Mouse (Mus musculus): Measurements from ENCODE around the gene Olfr1148. TPM values are rescaled to one million over a fixed set of nuclear protein-coding genes. Genes with fewer than 3 reads are reported as not detected.

The Olfr1148 gene
- not detected for polyA plus RNA-seq (2014; fragmentation: Illumina TruSeq; extraction: RNeasy Lipid Tissue Mini Kit (QIAGEN cat#74804); ENCODE audit: low read depth, low replicate concordance)

GRCm38 (mm10) chr2:87830233-87830632 lies at the start of gene Olfr1148:
Gene Olfr1148, plus strand, starts transcription at chr2:87830533.

GRCm38 (mm10) chr2:87800292-87800691 lies 30.0 kb upstream of the Olfr1148 start, which contains the start of gene Olfr1143:
Gene Olfr1143, plus strand, starts transcription at chr2:87800592.

GRCm38 (mm10) chr2:87809522-87809921 lies 20.8 kb upstream of the Olfr1148 start, which contains the start of gene Olfr1145:
Gene Olfr1145, plus strand, starts transcription at chr2:87809822.

GRCm38 (mm10) chr2:87843693-87844092 lies 13.4 kb downstream of the Olfr1148 start, which contains the start of gene Olfr1150-ps1:
Gene Olfr1150-ps1, plus strand, starts transcription at chr2:87843993.

GRCm38 (mm10) chr2:87855562-87855961 lies 25.2 kb downstream of the Olfr1148 start, which contains the start of gene Olfr1151:
Gene Olfr1151, plus strand, starts transcription at chr2:87855862.

GRCm38 (mm10) chr2:87866192-87866591 lies 35.9 kb downstream of the Olfr1148 start, which contains the start of gene Olfr1152:
Gene Olfr1152, plus strand, starts transcription at chr2:87866492.

Other genes with a start within 250 kb of the Olfr1148 start
- gene Olfr1130, start 224.3 kb upstream of the Olfr1148 start, polyA plus RNA-seq (2014; fragmentation: Illumina TruSeq; extraction: RNeasy Lipid Tissue Mini Kit (QIAGEN cat#74804); ENCODE audit: low read depth, low replicate concordance): not detected
- gene Olfr1131, start 203.4 kb upstream of the Olfr1148 start, polyA plus RNA-seq (2014; fragmentation: Illumina TruSeq; extraction: RNeasy Lipid Tissue Mini Kit (QIAGEN cat#74804); ENCODE audit: low read depth, low replicate concordance): not detected
- not detected for gene Olfr1132, start 193.0 kb upstream of the Olfr1148 start, polyA plus RNA-seq (2014; fragmentation: Illumina TruSeq; extraction: RNeasy Lipid Tissue Mini Kit (QIAGEN cat#74804); ENCODE audit: low read depth, low replicate concordance)
- gene Olfr1133, start 183.2 kb upstream of the Olfr1148 start, polyA plus RNA-seq (2014; fragmentation: Illumina TruSeq; extraction: RNeasy Lipid Tissue Mini Kit (QIAGEN cat#74804); ENCODE audit: low read depth, low replicate concordance): not detected
- gene Olfr1134, start 172.1 kb upstream of the Olfr1148 start, polyA plus RNA-seq (2014; fragmentation: Illumina TruSeq; extraction: RNeasy Lipid Tissue Mini Kit (QIAGEN cat#74804); ENCODE audit: low read depth, low replicate concordance): not detected
- not detected for gene Olfr1135, start 156.9 kb upstream of the Olfr1148 start, polyA plus RNA-seq (2014; fragmentation: Illumina TruSeq; extraction: RNeasy Lipid Tissue Mini Kit (QIAGEN cat#74804); ENCODE audit: low read depth, low replicate concordance)
- not detected for gene Olfr1136, start 136.6 kb upstream of the Olfr1148 start, polyA plus RNA-seq (2014; fragmentation: Illumina TruSeq; extraction: RNeasy Lipid Tissue Mini Kit (QIAGEN cat#74804); ENCODE audit: low read depth, low replicate concordance)
- not detected for gene Olfr1137, start 117.4 kb upstream of the Olfr1148 start, polyA plus RNA-seq (2014; fragmentation: Illumina TruSeq; extraction: RNeasy Lipid Tissue Mini Kit (QIAGEN cat#74804); ENCODE audit: low read depth, low replicate concordance)
- gene Olfr1138, start 90.6 kb upstream of the Olfr1148 start, polyA plus RNA-seq (2014; fragmentation: Illumina TruSeq; extraction: RNeasy Lipid Tissue Mini Kit (QIAGEN cat#74804); ENCODE audit: low read depth, low replicate concordance): not detected
- gene Olfr1140, start 86.8 kb upstream of the Olfr1148 start, polyA plus RNA-seq (2014; fragmentation: Illumina TruSeq; extraction: RNeasy Lipid Tissue Mini Kit (QIAGEN cat#74804); ENCODE audit: low read depth, low replicate concordance): not detected
- gene Olfr1141, start 76.5 kb upstream of the Olfr1148 start, polyA plus RNA-seq (2014; fragmentation: Illumina TruSeq; extraction: RNeasy Lipid Tissue Mini Kit (QIAGEN cat#74804); ENCODE audit: low read depth, low replicate concordance): not detected
- not detected for gene Olfr152, start 51.0 kb upstream of the Olfr1148 start, polyA plus RNA-seq (2014; fragmentation: Illumina TruSeq; extraction: RNeasy Lipid Tissue Mini Kit (QIAGEN cat#74804); ENCODE audit: low read depth, low replicate concordance)
- gene Olfr1143, start 29.9 kb upstream of the Olfr1148 start, polyA plus RNA-seq (2014; fragmentation: Illumina TruSeq; extraction: RNeasy Lipid Tissue Mini Kit (QIAGEN cat#74804); ENCODE audit: low read depth, low replicate concordance): not detected
- gene Olfr1145, start 20.7 kb upstream of the Olfr1148 start, polyA plus RNA-seq (2014; fragmentation: Illumina TruSeq; extraction: RNeasy Lipid Tissue Mini Kit (QIAGEN cat#74804); ENCODE audit: low read depth, low replicate concordance): not detected
- not detected for gene Olfr1150-ps1, start 13.5 kb downstream of the Olfr1148 start, polyA plus RNA-seq (2014; fragmentation: Illumina TruSeq; extraction: RNeasy Lipid Tissue Mini Kit (QIAGEN cat#74804); ENCODE audit: low read depth, low replicate concordance)
- gene Olfr1151, start 25.3 kb downstream of the Olfr1148 start, polyA plus RNA-seq (2014; fragmentation: Illumina TruSeq; extraction: RNeasy Lipid Tissue Mini Kit (QIAGEN cat#74804); ENCODE audit: low read depth, low replicate concordance): not detected
- gene Olfr1152, start 36.0 kb downstream of the Olfr1148 start, polyA plus RNA-seq (2014; fragmentation: Illumina TruSeq; extraction: RNeasy Lipid Tissue Mini Kit (QIAGEN cat#74804); ENCODE audit: low read depth, low replicate concordance): 0.06 TPM
- gene Olfr1153, start 64.4 kb downstream of the Olfr1148 start, polyA plus RNA-seq (2014; fragmentation: Illumina TruSeq; extraction: RNeasy Lipid Tissue Mini Kit (QIAGEN cat#74804); ENCODE audit: low read depth, low replicate concordance): 0.15 TPM
- not detected for gene Olfr1154, start 74.6 kb downstream of the Olfr1148 start, polyA plus RNA-seq (2014; fragmentation: Illumina TruSeq; extraction: RNeasy Lipid Tissue Mini Kit (QIAGEN cat#74804); ENCODE audit: low read depth, low replicate concordance)
- not detected for gene Olfr1155, start 114.6 kb downstream of the Olfr1148 start, polyA plus RNA-seq (2014; fragmentation: Illumina TruSeq; extraction: RNeasy Lipid Tissue Mini Kit (QIAGEN cat#74804); ENCODE audit: low read depth, low replicate concordance)
- gene Olfr1156, start 122.6 kb downstream of the Olfr1148 start, polyA plus RNA-seq (2014; fragmentation: Illumina TruSeq; extraction: RNeasy Lipid Tissue Mini Kit (QIAGEN cat#74804); ENCODE audit: low read depth, low replicate concordance): not detected
- gene Olfr1157, start 137.8 kb downstream of the Olfr1148 start, polyA plus RNA-seq (2014; fragmentation: Illumina TruSeq; extraction: RNeasy Lipid Tissue Mini Kit (QIAGEN cat#74804); ENCODE audit: low read depth, low replicate concordance): not detected
- not detected for gene Olfr74, start 144.1 kb downstream of the Olfr1148 start, polyA plus RNA-seq (2014; fragmentation: Illumina TruSeq; extraction: RNeasy Lipid Tissue Mini Kit (QIAGEN cat#74804); ENCODE audit: low read depth, low replicate concordance)
- not detected for gene Olfr1158, start 159.6 kb downstream of the Olfr1148 start, polyA plus RNA-seq (2014; fragmentation: Illumina TruSeq; extraction: RNeasy Lipid Tissue Mini Kit (QIAGEN cat#74804); ENCODE audit: low read depth, low replicate concordance)
- gene Olfr1160, start 177.7 kb downstream of the Olfr1148 start, polyA plus RNA-seq (2014; fragmentation: Illumina TruSeq; extraction: RNeasy Lipid Tissue Mini Kit (QIAGEN cat#74804); ENCODE audit: low read depth, low replicate concordance): not detected
- not detected for gene Olfr1161, start 192.2 kb downstream of the Olfr1148 start, polyA plus RNA-seq (2014; fragmentation: Illumina TruSeq; extraction: RNeasy Lipid Tissue Mini Kit (QIAGEN cat#74804); ENCODE audit: low read depth, low replicate concordance)
- gene Olfr73, start 207.2 kb downstream of the Olfr1148 start, polyA plus RNA-seq (2014; fragmentation: Illumina TruSeq; extraction: RNeasy Lipid Tissue Mini Kit (QIAGEN cat#74804); ENCODE audit: low read depth, low replicate concordance): not detected
- gene Olfr1162, start 220.6 kb downstream of the Olfr1148 start, polyA plus RNA-seq (2014; fragmentation: Illumina TruSeq; extraction: RNeasy Lipid Tissue Mini Kit (QIAGEN cat#74804); ENCODE audit: low read depth, low replicate concordance): not detected
- gene Olfr1163, start 241.3 kb downstream of the Olfr1148 start, polyA plus RNA-seq (2014; fragmentation: Illumina TruSeq; extraction: RNeasy Lipid Tissue Mini Kit (QIAGEN cat#74804); ENCODE audit: low read depth, low replicate concordance): not detected